In genomic region chr9:96516806-96517205, GRCm38 (mm10) we compare ENCODE assay signal across 19 mouse cellular contexts. TPM values are rescaled to one million over a fixed set of nuclear protein-coding genes. Genes with fewer than 3 reads are reported as not detected.
"Had no signal": no experiment of that assay in that cellular context is flagged by ENCODE, and none has a peak within 500 bp of the region (broad histone marks: within the 10 kb centered on the region; RNA-seq: fewer than 3 reads in every experiment).

No protein-coding gene starts in this region.

- H3K4me1 ChIP-seq: limb, embryonic 10.5 days; limb, embryonic 13.5 days; lung, embryonic 15.5 days; midbrain, embryonic 12.5 days; stomach, embryonic 15.5 days had no signal

- H3K9me3 ChIP-seq: limb, embryonic 10.5 days; limb, embryonic 13.5 days; liver, embryonic 12.5 days; liver, embryonic 15.5 days; lung, embryonic 15.5 days; midbrain, embryonic 12.5 days; stomach, embryonic 15.5 days had no signal

- H3K27me3 ChIP-seq: limb, embryonic 13.5 days; liver, embryonic 12.5 days; liver, embryonic 15.5 days; lung, embryonic 15.5 days; midbrain, embryonic 12.5 days; stomach, embryonic 15.5 days had no signal

- H3K36me3 ChIP-seq: limb, embryonic 10.5 days; limb, embryonic 13.5 days; liver, embryonic 12.5 days; liver, embryonic 15.5 days; lung, embryonic 15.5 days; midbrain, embryonic 12.5 days; stomach, embryonic 15.5 days had no signal

- DNase-seq: kidney, adult 9 months; kidney, postnatal 14 days; kidney, postnatal 4 days; lung, adult 18-20 months; lung, postnatal 10 days; right cerebral cortex, adult 18-20 months; right cerebral cortex, postnatal 25 days; spleen, adult 18-20 months; thymus, adult 18-20 months had no signal

- H3K4me3 ChIP-seq: limb, embryonic 10.5 days; limb, embryonic 13.5 days; liver, embryonic 12.5 days; liver, embryonic 15.5 days; lung, embryonic 15.5 days; midbrain, embryonic 12.5 days; stomach, embryonic 15.5 days had no signal

- H3K27ac ChIP-seq: limb, embryonic 10.5 days; limb, embryonic 13.5 days; liver, embryonic 12.5 days; liver, embryonic 15.5 days; lung, embryonic 15.5 days; midbrain, embryonic 12.5 days; stomach, embryonic 15.5 days had no signal

RNA-seq across cellular contexts. Expression of gene Gm28729, which starts 8.3 kb away (rescaled TPM):
- polyA plus RNA-seq: kidney, embryonic 16.5 days; limb, embryonic 10.5 days; liver, embryonic 12.5 days; midbrain, embryonic 12.5 days; neural tube, embryonic 11.5 days; neural tube, embryonic 14.5 days; stomach, embryonic 15.5 days had no signal
